Mouse (Mus musculus): ENCODE data around the gene Ttc30a2. TPM values are rescaled to one million over a fixed set of nuclear protein-coding genes. Genes with fewer than 3 reads are reported as not detected.

Gene Ttc30a2
- total and polyA plus RNA-seq, 2 experiments, result 0.09 to 0.18 TPM

DNA sequence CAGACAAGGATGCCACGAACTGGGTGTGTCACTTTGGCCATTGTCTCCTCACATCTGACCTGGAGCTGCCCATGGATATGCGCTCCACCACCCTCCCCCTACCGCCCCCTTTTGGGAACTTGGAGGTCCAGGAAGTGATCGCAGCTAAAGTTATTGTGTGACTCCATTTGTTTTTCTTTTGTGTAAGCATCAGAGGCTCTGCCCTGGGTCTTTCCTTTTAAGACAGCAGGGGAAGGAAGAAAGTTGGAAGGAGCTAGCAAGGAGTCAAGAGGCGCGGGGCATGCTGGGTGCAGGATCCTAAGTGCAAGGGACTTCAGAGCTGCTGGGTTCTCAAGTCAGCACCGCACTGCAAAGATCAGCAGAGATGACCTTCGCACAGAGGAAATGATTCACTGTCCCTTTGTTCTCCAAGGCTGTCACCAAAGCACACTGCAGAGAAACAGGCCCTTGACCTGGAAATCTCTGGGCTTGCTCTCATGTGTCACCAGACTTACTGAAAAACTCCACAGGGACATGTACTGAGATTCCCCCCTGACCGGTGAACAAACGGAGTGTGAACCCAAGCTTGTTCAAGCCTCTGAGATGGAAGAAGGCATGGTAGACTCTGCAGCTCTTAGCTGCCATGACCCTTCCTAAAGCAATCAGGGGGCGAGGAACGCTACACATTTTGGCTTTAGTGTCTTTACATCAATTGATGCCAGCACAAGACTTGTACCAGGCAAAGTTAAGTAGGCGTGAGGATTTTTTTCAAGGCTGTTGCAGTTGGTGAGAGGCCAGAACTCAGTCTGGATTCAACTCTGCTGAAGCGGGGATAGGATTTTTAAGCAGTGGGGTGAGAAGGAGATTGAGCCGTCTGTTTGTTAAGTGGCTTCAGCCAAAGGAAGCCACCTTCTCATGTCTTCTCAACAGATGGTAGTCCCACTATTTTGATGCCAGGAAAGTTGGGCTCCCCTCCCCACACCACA, 17.3 kb downstream of the Ttc30a2 start:
- Histone ChIP-seq H3K27me3 (ENCODE audit: control insufficient read depth, insufficient read depth, low read length) (no peaks in the 10 kb centered on the region), H3K4me3 (ENCODE audit: insufficient read depth, low read depth, low read length) (no peak overlapping the region), H3K36me3 (ENCODE audit: control insufficient read depth, insufficient read depth, low read length) (no peaks in the 10 kb centered on the region), H3K9ac (ENCODE audit: low read depth, low read length) (no peak overlapping the region), H3K27ac (replicated peaks; ENCODE audit: insufficient read depth, low read depth, low read length) (peak overlapping the region; percentile 25; the same call in 1 of the 2 replicates), H3K4me1 (ENCODE audit: control insufficient read depth, insufficient read depth, low read length) (no peaks in the 10 kb centered on the region; the same call in 1 of the 2 replicates), H3K79me2 (ENCODE audit: control insufficient read depth, insufficient read depth, low read length) (no peaks in the 10 kb centered on the region)
- WGBS, result 59% methylated on average over 15 of the region's 15 CpGs
- TF ChIP-seq CTCF (IDR thresholded peaks at IDR 0.05; ENCODE audit: low read depth, low read length) (no peak), POLR2A (IDR thresholded peaks at IDR 0.05; ENCODE audit: extremely low read depth, insufficient read depth, low read length) (no peak)
- no peak for DNase-seq (ENCODE audit: extremely low read depth, low read depth, low spot score)

DNA sequence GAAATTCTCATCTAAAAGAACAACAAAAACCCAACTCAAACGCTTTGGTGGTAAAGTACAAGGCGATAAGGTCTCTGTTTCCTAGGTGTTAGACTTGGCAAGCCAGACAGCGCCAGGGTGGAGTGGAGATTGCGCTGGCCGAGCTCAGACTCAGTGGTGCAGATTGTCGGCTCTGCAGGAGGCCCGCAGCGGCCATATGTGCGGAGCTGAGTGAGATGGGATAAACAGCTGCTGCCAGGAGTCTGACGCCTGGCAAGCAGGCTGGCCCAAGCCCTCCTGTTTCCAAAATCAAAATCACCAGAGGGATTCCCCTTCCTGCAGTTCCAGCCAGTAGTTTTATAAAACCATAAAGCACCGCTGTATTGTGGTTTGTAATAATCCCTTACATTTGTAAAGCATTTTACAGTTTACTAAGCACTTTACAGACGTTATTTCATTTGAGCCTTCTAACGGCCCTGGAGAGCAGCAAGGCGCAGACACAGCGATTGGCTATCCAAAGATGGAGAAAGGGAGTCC, 18.1 kb downstream of the Ttc30a2 start:
- Histone ChIP-seq H3K27me3 (ENCODE audit: control insufficient read depth, insufficient read depth, low read length) (no peaks in the 10 kb centered on the region), H3K27ac (replicated peaks; ENCODE audit: insufficient read depth, low read depth, low read length) (peak overlapping the region; percentile 25; the same call in 1 of the 2 replicates), H3K4me3 (ENCODE audit: insufficient read depth, low read depth, low read length) (no peak overlapping the region), H3K9ac (ENCODE audit: low read depth, low read length) (no peak overlapping the region), H3K4me1 (ENCODE audit: control insufficient read depth, insufficient read depth, low read length) (no peaks in the 10 kb centered on the region; the same call in 1 of the 2 replicates), H3K79me2 (ENCODE audit: control insufficient read depth, insufficient read depth, low read length) (no peaks in the 10 kb centered on the region), H3K36me3 (ENCODE audit: control insufficient read depth, insufficient read depth, low read length) (no peaks in the 10 kb centered on the region)
- TF ChIP-seq CTCF (IDR thresholded peaks at IDR 0.05; ENCODE audit: low read depth, low read length), result no peak
- TF ChIP-seq POLR2A (IDR thresholded peaks at IDR 0.05; ENCODE audit: extremely low read depth, insufficient read depth, low read length), result no peak
- 30% methylated on average over 15 of the region's 15 CpGs for WGBS
- no peak for DNase-seq (ENCODE audit: extremely low read depth, low read depth, low spot score)

- H3K36me3 ChIP-seq (ENCODE audit: control insufficient read depth, insufficient read depth, low read length), result no peaks in the 10 kb centered on the region
- H3K27ac ChIP-seq (replicated peaks; ENCODE audit: insufficient read depth, low read depth, low read length), result no peak overlapping the region
- DNase-seq (ENCODE audit: extremely low read depth, low read depth, low spot score), result no peak
- no peaks in the 10 kb centered on the region; the same call in 1 of the 2 replicates for H3K4me1 ChIP-seq (ENCODE audit: control insufficient read depth, insufficient read depth, low read length)
- H3K4me3 ChIP-seq (ENCODE audit: insufficient read depth, low read depth, low read length), result no peak overlapping the region
- H3K9ac ChIP-seq (ENCODE audit: low read depth, low read length), result no peak overlapping the region
- 56% methylated on average over 18 of the region's 18 CpGs for WGBS
- H3K79me2 ChIP-seq (ENCODE audit: control insufficient read depth, insufficient read depth, low read length), result no peaks in the 10 kb centered on the region
- H3K27me3 ChIP-seq (ENCODE audit: control insufficient read depth, insufficient read depth, low read length), result no peaks in the 10 kb centered on the region
- no peak for TF ChIP-seq POLR2A (IDR thresholded peaks at IDR 0.05; ENCODE audit: extremely low read depth, insufficient read depth, low read length)
Measured at GRCm38 (mm10) chr2:75959183-75959849, 18.7 kb downstream of the Ttc30a2 start.

DNA sequence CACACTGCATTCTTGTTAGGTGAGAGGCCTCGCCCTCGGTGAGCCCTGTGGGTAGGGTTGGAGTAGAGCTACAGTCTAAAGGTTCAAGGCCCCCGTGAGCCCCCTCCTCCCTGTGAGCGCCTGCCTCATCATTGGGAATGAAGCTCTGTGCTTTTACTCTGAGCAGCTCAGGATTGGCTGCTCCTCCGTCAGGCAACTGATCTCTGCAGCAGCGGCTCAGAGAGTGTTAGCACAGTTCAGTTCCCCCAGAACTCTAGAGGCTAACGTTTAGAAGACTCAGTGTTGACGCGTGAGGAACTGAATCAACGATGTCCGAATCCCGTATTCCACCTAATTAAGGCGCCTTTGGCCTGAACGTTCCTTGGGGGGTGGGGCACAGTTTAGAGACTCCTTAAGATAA, 22.3 kb downstream of the Ttc30a2 start:
- no peak for DNase-seq (ENCODE audit: extremely low read depth, low read depth, low spot score)
- H3K9ac ChIP-seq (ENCODE audit: low read depth, low read length), result no peak overlapping the region
- WGBS, result 56% methylated on average over 14 of the region's 14 CpGs
- no peak overlapping the region for H3K4me3 ChIP-seq (ENCODE audit: insufficient read depth, low read depth, low read length)
- no peaks in the 10 kb centered on the region for H3K27me3 ChIP-seq (ENCODE audit: control insufficient read depth, insufficient read depth, low read length)
- no peaks in the 10 kb centered on the region for H3K79me2 ChIP-seq (ENCODE audit: control insufficient read depth, insufficient read depth, low read length)
- no peaks in the 10 kb centered on the region for H3K4me1 ChIP-seq (ENCODE audit: control insufficient read depth, insufficient read depth, low read length)
- no peak overlapping the region for H3K27ac ChIP-seq (replicated peaks; ENCODE audit: insufficient read depth, low read depth, low read length)
- TF ChIP-seq POLR2A (IDR thresholded peaks at IDR 0.05; ENCODE audit: extremely low read depth, insufficient read depth, low read length), result no peak
- TF ChIP-seq CTCF (IDR thresholded peaks at IDR 0.05; ENCODE audit: low read depth, low read length), result no peak
- H3K36me3 ChIP-seq (ENCODE audit: control insufficient read depth, insufficient read depth, low read length), result no peaks in the 10 kb centered on the region

- no peak overlapping the region for H3K4me3 ChIP-seq (ENCODE audit: insufficient read depth, low read depth, low read length)
- H3K27ac ChIP-seq (replicated peaks; ENCODE audit: insufficient read depth, low read depth, low read length), result no peak overlapping the region
- no peaks in the 10 kb centered on the region for H3K4me1 ChIP-seq (ENCODE audit: control insufficient read depth, insufficient read depth, low read length)
- TF ChIP-seq POLR2A (IDR thresholded peaks at IDR 0.05; ENCODE audit: extremely low read depth, insufficient read depth, low read length), result no peak
- TF ChIP-seq CTCF (IDR thresholded peaks at IDR 0.05; ENCODE audit: low read depth, low read length), result no peak
- no peak overlapping the region for H3K9ac ChIP-seq (ENCODE audit: low read depth, low read length)
- WGBS, result 94% methylated on average over 5 of the region's 5 CpGs
- H3K27me3 ChIP-seq (ENCODE audit: control insufficient read depth, insufficient read depth, low read length), result no peaks in the 10 kb centered on the region
- DNase-seq (ENCODE audit: extremely low read depth, low read depth, low spot score), result no peak
- no peaks in the 10 kb centered on the region for H3K79me2 ChIP-seq (ENCODE audit: control insufficient read depth, insufficient read depth, low read length)
- H3K36me3 ChIP-seq (ENCODE audit: control insufficient read depth, insufficient read depth, low read length), result no peaks in the 10 kb centered on the region
Measured at GRCm38 (mm10) chr2:75953320-75953719, 24.6 kb downstream of the Ttc30a2 start.

Measured in liver, adult 2 months (tissue).